Mouse (Mus musculus): ENCODE data around the gene Celf2. TPM values are rescaled to one million over a fixed set of nuclear protein-coding genes. Genes with fewer than 3 reads are reported as not detected.

The Celf2 gene
- total RNA-seq, 2 experiments from 2014 or later, result 448 to 459 TPM

DNA sequence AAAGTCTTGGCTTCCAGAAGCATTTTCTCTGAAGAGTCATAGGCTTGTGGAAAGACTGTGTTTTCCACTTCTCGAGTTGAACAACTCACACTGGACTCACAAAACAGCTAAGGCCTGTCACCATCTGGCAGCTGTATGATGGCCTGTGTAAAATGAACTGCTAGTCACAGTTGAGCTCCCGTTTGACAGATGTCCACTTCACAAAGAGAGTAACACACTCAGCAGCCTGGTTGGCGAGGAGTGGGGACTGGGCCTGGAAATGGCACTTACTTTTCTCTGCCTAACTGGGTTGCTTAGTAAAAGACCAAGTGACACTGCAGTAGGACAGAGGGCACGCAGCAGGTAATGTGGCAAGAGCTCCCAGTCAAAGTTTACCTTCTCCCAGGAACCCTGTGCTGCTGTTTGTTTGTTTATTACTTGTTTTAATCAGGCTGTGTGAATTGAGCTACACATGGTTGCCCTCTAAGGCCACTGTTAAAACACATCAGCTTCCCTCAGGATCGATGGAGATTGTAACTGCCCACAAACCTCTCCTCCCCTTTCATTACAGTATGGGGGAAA is 801.3 kb downstream of the Celf2 start:
- DNase-seq (ENCODE audit: extremely low spot score in 1 of 2, low spot score in 2 of 2), result peak in 1 of 2 experiments; percentile 9
- Histone ChIP-seq H3K27ac (no peak overlapping the region), H3K4me3 (no peak overlapping the region)
- intact Hi-C loops (cut with DNase I), result no loop called here
- no peak for TF ChIP-seq CTCF (IDR thresholded peaks at IDR 0.05)

DNA sequence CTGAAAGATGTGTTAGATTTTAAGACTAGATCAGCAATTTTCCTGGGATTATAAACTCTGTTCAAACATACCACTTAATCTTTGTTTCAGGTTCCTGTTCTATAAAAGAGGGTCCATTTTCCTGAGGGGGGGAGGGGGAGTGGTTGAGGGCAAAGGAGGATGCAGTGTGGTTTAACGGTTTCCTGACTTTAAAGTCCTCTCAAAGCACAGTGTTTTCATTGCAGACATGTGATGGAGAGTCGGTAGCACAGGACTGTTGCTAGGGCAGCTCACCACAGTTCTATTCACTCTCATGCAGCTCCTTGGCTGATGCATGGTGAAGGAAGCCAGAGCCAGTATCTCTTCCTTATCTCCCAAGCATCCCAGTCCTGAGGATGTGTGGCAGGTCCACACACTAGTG is 802.1 kb downstream of the Celf2 start:
- DNase-seq (ENCODE audit: extremely low spot score in 1 of 2, low spot score in 2 of 2), result peak; percentile 7 to 8
- intact Hi-C loops (cut with DNase I), result no loop called here
- TF ChIP-seq CTCF (IDR thresholded peaks at IDR 0.05), result no peak
- no peak overlapping the region for H3K4me3 ChIP-seq
- H3K27ac ChIP-seq, result no peak overlapping the region

DNA sequence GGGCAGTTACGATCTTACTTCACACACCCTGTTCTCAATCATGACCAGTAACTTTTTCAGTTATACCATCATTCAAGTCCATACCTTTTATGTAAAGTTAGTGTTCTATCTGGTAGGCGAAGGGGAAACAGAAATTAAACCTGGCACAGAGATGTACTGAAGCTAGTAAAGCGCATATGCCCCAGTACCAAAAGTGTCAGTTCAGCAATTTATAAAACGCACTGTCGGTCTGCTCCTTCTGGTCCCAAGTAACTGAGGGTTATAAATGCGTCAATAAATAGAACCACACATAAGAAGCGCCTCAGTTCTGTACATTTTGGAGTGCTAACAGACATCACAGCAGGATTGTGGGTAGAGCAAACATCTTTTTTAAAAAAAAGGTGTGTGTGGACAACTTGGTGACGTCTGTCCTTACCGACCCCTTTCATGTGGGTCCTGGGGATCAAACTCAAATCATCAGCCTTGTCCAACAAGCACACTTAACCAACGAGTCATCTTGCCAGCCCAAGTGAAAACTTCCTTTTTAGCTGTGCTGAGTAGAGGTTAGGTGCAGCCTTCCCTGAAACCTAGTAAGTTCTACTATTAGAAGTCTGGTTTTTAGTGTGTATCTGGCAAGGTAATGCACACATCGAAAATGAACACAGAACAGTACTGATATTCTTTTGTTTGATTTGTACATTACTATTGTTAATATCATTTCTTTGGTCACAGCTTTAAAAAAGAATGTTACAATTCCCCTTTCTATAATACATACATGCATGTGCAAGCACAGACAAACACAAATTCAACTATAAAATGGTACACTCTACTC is 803.2 kb downstream of the Celf2 start:
- intact Hi-C loops (cut with DNase I), result no loop called here
- no peak overlapping the region; the same call in 1 of the 2 replicates for H3K27ac ChIP-seq
- no peak for TF ChIP-seq CTCF (IDR thresholded peaks at IDR 0.05)

DNA sequence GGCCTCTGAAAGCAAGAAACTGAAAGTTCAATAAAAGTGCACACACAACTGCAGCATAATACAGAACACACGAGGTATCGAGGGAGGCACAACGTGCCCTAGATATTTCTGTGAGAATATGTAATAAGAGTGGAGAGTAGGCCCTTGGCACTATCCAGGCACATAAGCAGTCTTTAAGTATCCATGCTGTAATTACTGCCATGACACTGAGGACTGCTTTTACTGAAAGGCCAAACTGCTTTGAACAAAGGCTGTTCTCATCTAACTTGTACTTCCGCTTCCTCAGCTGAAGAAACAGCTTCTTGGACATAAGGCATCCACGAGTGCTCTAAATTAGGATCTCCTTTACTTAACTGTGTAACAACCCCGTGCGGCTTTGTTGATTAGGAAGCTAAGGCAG is 803.9 kb downstream of the Celf2 start:
- intact Hi-C loops (cut with DNase I), result no loop called here
- Histone ChIP-seq H3K27ac (no peak overlapping the region), H3K4me3 (no peak overlapping the region)
- DNase-seq (ENCODE audit: extremely low spot score in 1 of 2, low spot score in 2 of 2), result no peak
- TF ChIP-seq CTCF (IDR thresholded peaks at IDR 0.05), result no peak

More for the DNA sequence above, 803.2 kb downstream of the Celf2 start:
- no peak for DNase-seq (ENCODE audit: extremely low spot score in 1 of 2, low spot score in 2 of 2)
- no peak overlapping the region for H3K4me3 ChIP-seq

DNA sequence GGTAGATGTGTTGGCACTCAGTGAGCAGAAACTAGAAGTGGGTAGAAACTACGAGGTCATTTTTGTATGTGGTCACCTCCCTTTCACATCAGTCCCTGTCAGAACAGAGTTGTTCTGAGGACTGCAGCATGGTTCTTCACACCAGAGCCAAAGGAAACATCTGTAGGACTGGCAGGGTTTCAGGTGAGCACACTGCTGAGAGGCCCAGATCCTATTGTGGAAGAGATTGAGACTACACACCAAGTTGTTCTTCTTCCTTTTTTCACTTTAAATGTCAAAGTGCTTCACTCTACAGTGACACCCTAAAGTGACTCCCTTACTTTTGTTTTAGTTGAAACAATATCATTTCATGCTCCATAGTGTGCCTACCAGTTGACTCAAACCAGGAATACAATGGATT is 804.6 kb downstream of the Celf2 start:
- intact Hi-C loops (cut with DNase I), result no loop called here
- H3K4me3 ChIP-seq, result no peak overlapping the region
- no peak overlapping the region for H3K27ac ChIP-seq
- DNase-seq (ENCODE audit: extremely low spot score in 1 of 2, low spot score in 2 of 2), result no peak
- TF ChIP-seq CTCF (IDR thresholded peaks at IDR 0.05), result no peak

DNA sequence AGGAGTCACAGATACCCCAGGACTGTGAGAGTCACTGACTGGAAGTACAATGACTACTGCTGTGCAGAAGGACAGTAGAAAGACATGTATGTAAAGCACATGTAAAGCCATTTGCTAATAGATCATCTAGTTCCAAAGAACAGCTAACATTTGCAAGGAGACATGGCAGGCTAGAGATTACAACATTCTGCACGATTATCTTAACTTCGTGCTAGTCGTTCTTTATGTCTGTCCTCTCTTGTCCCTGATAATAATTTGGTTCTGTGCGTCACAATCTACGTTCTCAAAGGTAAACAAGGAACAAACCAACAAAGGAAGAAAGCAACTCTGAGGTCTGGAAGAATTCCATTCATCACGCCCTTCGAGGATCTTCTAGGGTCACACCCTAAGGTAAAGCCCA is 805.0 kb downstream of the Celf2 start:
- DNase-seq (ENCODE audit: extremely low spot score in 1 of 2, low spot score in 2 of 2), result no peak
- intact Hi-C loops (cut with DNase I), result no loop called here
- TF ChIP-seq CTCF (IDR thresholded peaks at IDR 0.05), result no peak
- Histone ChIP-seq H3K4me3 (no peak overlapping the region), H3K27ac (no peak overlapping the region)

DNA sequence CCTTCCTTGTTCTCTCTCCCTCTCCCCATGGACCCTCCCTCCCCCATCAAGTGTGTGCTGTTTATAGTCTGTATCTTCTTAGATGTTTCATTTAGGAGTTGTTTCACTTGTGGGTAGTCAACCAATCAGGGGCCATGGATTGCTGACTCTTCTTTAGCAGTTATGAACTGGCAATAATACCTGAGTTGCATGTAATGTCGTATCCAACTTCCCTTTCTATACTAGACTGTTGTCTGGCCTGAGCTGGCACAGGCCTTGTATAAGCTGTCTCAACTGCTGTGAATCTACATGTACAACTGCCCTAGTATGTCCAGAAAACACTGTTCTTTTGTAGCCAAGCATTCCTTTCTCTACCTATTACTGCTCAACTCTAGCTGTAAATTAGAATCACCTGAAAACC is 813.0 kb downstream of the Celf2 start:
- no peak overlapping the region for H3K4me3 ChIP-seq
- peak in 1 of 2 experiments; percentile 4 for DNase-seq (ENCODE audit: extremely low spot score in 1 of 2, low spot score in 2 of 2)
- no peak for TF ChIP-seq CTCF (IDR thresholded peaks at IDR 0.05)
- intact Hi-C loops (cut with DNase I), result loop anchor here (2.0 kb wide), 1 partner anchor 26 kb away; no protein-coding TSS in a partner anchor
- no peak overlapping the region for H3K27ac ChIP-seq

DNA sequence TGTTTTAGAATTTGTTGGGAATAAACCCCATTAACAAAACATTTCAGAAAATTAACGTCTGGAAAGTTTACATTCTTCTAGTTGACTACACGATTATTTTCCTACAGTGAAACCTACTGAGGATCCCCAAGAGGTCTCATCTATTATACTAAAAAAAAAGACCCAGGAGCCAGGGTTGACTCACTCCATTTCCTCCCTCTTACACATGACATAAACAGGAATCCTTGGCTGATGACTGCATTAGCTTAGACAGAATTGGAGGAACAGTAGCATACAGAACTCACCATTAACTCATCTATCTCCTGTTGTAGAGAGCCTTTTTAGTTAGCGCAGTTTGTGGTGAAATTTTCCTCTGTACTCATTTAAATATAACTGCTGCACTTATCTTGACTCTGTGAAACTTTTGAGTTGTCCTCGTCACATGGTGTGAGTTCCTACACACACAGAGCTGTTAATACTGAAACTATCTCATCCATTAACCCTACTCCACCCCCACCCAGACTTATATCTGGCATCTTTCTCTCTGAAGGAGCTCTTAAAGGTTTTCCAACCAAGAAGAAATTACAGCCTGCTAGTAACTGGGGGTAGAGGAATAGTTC is 813.9 kb downstream of the Celf2 start:
- intact Hi-C loops (cut with DNase I), result no loop called here
- no peak overlapping the region for H3K4me3 ChIP-seq
- no peak overlapping the region for H3K27ac ChIP-seq
- no peak for TF ChIP-seq CTCF (IDR thresholded peaks at IDR 0.05)
- peak in 1 of 2 experiments; percentile 6 for DNase-seq (ENCODE audit: extremely low spot score in 1 of 2, low spot score in 2 of 2)

DNA sequence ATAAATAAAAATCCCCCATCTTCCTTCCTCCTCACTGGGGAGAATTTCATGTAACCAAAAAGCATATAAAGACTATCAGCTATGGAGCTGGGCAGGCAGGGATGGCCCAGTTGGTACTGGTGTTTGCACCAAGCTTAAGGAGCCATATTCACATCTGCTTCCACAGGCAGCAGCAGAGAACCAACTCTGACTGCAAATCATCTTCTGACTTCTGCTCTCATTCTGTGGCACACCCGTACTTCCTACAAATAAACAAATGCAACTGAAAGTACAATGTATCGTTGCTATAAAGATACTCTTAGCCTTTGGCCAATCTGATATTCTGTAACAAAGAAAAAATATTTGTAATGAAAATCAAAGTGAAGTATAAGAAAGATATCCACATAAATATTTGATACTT is 819.7 kb downstream of the Celf2 start:
- intact Hi-C loops (cut with DNase I), result no loop called here
- peak in 1 of 2 experiments; percentile 4 for DNase-seq (ENCODE audit: extremely low spot score in 1 of 2, low spot score in 2 of 2)
- H3K4me3 ChIP-seq, result no peak overlapping the region
- H3K27ac ChIP-seq, result no peak overlapping the region
- TF ChIP-seq CTCF (IDR thresholded peaks at IDR 0.05), result no peak

DNA sequence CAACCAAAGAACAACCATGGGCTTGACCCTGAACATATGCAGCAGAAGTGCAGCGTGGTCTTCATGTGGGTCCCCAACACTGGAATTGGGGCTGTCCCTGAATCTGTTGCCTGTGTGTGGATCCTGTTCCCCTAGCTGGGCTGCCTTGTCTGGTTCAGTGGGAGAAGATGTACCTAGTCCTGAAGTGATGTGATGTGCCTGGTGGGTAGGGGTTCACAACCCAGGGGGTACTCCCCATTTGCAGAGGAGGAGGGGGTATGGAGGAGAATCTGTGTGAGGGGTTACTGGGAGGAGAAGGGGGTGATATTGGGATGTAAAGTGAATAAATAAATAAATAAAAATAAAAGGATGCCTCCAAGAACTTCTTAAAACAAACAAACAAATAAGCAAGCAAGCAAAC is 831.1 kb downstream of the Celf2 start:
- no peak for TF ChIP-seq CTCF (IDR thresholded peaks at IDR 0.05)
- no peak overlapping the region for H3K27ac ChIP-seq
- intact Hi-C loops (cut with DNase I), result no loop called here
- H3K4me3 ChIP-seq, result no peak overlapping the region
- peak in 1 of 2 experiments; percentile 6 for DNase-seq (ENCODE audit: extremely low spot score in 1 of 2, low spot score in 2 of 2)

DNA sequence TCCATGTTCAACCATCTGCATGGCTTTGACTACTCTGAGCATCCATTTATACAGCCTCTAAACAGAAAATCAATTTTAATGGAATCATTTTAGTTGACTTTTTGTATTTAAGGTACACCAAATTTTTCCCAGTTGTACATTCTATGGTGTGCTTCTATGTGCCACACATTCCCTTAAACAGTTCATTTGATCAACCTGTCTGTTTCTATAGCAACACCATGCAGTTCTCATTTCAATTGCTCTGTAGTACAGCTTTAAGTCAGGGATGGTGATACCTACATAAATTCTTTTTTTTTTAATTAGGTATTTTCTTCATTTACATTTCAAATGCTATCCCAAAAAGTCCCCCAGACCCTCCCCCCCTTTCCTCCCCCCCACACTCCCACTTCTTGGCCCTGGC is 831.9 kb downstream of the Celf2 start:
- intact Hi-C loops (cut with DNase I), result no loop called here
- no peak for DNase-seq (ENCODE audit: extremely low spot score in 1 of 2, low spot score in 2 of 2)
- H3K27ac ChIP-seq, result no peak overlapping the region
- TF ChIP-seq CTCF (IDR thresholded peaks at IDR 0.05), result no peak
- no peak overlapping the region for H3K4me3 ChIP-seq

DNA sequence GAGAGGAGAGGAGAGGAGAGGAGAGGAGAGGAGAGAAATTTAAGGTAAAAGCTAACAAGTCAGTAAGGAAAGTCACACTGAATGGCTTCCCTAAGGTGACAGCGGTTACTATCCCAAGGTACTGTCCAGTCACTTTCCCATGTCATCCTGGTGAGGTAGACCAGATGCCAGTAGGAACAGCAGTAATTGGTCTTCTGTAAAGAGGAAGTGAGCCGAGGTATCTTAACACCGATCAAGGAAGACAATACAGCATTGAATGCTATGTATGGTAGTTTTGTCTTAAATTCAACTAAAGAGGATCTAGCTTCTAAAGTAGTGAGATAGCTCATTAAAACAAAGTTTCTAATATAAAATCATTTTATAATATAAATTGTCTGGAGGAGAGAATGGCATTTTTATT is 835.0 kb downstream of the Celf2 start:
- no peak overlapping the region for H3K4me3 ChIP-seq
- intact Hi-C loops (cut with DNase I), result no loop called here
- no peak overlapping the region for H3K27ac ChIP-seq
- no peak for DNase-seq (ENCODE audit: extremely low spot score in 1 of 2, low spot score in 2 of 2)
- TF ChIP-seq CTCF (IDR thresholded peaks at IDR 0.05), result no peak

All from left cerebral cortex, adult 2 months (tissue).